Mouse (Mus musculus): ENCODE data around the gene Ssrp1. TPM values are rescaled to one million over a fixed set of nuclear protein-coding genes. Genes with fewer than 3 reads are reported as not detected.

Ssrp1 gene
- polyA plus RNA-seq, 1 experiment from 2014 or later: 148 TPM

DNA sequence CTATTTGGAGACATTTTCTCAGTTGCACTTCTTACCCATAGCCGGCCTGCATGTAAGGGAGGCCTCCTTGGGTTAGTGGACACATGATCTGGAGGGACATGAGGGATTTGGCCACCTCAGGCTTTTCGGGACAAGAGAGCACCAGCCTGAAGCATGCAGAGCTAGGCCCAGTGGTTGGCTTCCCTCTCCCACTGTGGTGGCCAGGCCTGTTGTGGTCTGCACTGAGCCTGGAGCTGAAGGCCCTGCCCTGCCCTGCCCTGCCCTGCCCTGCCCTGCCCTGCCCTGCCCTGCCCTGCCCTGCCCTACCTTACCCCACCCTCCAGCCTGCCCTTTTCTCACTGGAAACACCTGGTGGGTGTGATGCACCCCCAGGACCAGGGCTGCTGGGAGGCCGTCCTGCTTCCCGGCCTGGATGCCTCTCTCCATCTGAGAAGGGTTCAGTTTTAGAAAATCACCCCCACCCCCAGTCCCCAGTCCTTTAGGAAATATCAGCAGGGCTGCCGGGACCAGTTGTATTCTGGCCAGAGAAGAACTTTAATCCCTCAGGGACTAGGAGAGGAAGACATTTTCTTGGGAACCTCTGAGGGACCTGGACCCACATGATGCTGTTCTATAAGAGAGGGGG is 16.3 kb downstream of the Ssrp1 start:
- ATAC-seq (ENCODE audit: insufficient read depth): no peak
- H3K9ac ChIP-seq: no peak overlapping the region
- H3K4me1 ChIP-seq (replicated peaks): peaks cover 29% of the 10 kb centered on the region
- H3K27ac ChIP-seq (replicated peaks): no peak overlapping the region
- H3K27me3 ChIP-seq: peaks cover 40% of the 10 kb centered on the region
- no peak overlapping the region for H3K4me2 ChIP-seq
- peaks cover 8% of the 10 kb centered on the region; the same call in 1 of the 2 replicates for H3K36me3 ChIP-seq (replicated peaks)
- 74% methylated on average over 5 of the region's 5 CpGs for WGBS (ENCODE audit: insufficient replicate concordance)
- H3K9me3 ChIP-seq (replicated peaks): no peaks in the 10 kb centered on the region
- H3K4me3 ChIP-seq (replicated peaks): no peak overlapping the region

DNA sequence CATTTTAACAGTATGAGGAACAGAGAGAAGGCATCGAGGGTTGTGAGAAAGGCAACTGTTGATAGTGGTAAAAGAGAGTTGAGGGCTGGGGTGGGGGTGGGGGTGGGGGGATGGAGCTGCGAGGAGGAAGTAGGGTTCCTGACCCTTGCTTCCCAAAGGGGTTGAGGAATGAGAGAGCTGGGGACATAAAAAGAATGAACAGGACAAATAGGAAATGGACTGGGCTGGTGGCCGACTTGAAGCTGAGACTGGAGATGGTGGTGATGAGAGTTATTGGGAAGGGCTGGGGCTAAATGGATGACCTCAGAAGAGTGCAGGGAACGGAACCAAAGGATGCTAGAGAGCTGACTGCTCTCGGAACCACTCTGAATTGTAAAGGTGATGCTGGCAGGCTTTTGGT is 19.7 kb downstream of the Ssrp1 start:
- Histone ChIP-seq H3K4me1 (replicated peaks) (peaks cover 24% of the 10 kb centered on the region), H3K4me3 (replicated peaks) (no peak overlapping the region), H3K27ac (replicated peaks) (no peak overlapping the region), H3K27me3 (peaks cover 10% of the 10 kb centered on the region; the same call in 1 of the 2 replicates), H3K36me3 (replicated peaks) (peaks cover 20% of the 10 kb centered on the region; the same call in 1 of the 2 replicates), H3K4me2 (no peak overlapping the region), H3K9me3 (replicated peaks) (no peaks in the 10 kb centered on the region), H3K9ac (no peak overlapping the region)
- ATAC-seq (ENCODE audit: insufficient read depth): no peak
- 31% methylated on average over 5 of the region's 5 CpGs for WGBS (ENCODE audit: insufficient replicate concordance)

DNA sequence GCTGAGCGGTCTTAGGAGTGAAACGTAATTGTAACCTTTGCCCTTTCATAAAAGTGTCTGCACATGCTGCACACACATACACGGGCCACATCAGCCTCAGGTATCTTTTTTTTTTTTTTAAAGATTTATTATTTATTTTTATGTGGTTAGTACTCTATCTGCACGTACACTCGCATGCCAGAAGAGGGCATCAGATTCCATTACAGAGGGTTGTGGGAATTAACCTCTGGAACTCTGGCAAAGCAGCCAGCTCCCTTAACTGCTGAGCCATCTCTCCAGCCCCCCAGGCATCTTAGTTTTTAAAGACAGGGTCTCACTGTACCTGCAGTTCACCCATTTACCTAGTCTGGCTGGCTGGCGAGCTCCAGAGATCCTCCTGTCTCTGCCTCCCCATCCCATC is 22.6 kb downstream of the Ssrp1 start:
- H3K36me3 ChIP-seq (replicated peaks): peaks cover 19% of the 10 kb centered on the region; the same call in 1 of the 2 replicates
- no peak overlapping the region for H3K4me2 ChIP-seq

GRCm38 (mm10) chr2:85060591-85061060 is 23.6 kb downstream of the Ssrp1 start:
- H3K9me3 ChIP-seq (replicated peaks): no peaks in the 10 kb centered on the region
- WGBS (ENCODE audit: insufficient replicate concordance): 11% methylated on average over 11 of the region's 11 CpGs
- peaks cover 19% of the 10 kb centered on the region; the same call in 1 of the 2 replicates for H3K4me1 ChIP-seq (replicated peaks)
- peak overlapping the region; percentile 60 for H3K4me2 ChIP-seq
- peak overlapping the region; percentile 48; the same call in 1 of the 2 replicates for H3K27ac ChIP-seq (replicated peaks)
- H3K36me3 ChIP-seq (replicated peaks): peaks cover 19% of the 10 kb centered on the region; the same call in 1 of the 2 replicates
- H3K4me3 ChIP-seq (replicated peaks): peak overlapping the region; percentile 54
- peak overlapping the region; percentile 37; the same call in 1 of the 2 replicates for H3K9ac ChIP-seq
- H3K27me3 ChIP-seq: no peaks in the 10 kb centered on the region
- peak; percentile 75 for ATAC-seq (ENCODE audit: insufficient read depth)

More for the DNA sequence above, 22.6 kb downstream of the Ssrp1 start:
- Histone ChIP-seq H3K27me3 (no peaks in the 10 kb centered on the region), H3K4me1 (replicated peaks) (peaks cover 14% of the 10 kb centered on the region; the same call in 1 of the 2 replicates), H3K9me3 (replicated peaks) (no peaks in the 10 kb centered on the region), H3K27ac (replicated peaks) (no peak overlapping the region), H3K9ac (no peak overlapping the region), H3K4me3 (replicated peaks) (no peak overlapping the region)
- WGBS (ENCODE audit: insufficient replicate concordance): 73% methylated on average over 6 of the region's 6 CpGs
- ATAC-seq (ENCODE audit: insufficient read depth): no peak

GRCm38 (mm10) chr2:85061107-85061541 is 24.1 kb downstream of the Ssrp1 start:
- Histone ChIP-seq H3K4me3 (replicated peaks) (peak overlapping the region; percentile 54), H3K9me3 (replicated peaks) (no peaks in the 10 kb centered on the region), H3K9ac (peak overlapping the region; percentile 37; the same call in 1 of the 2 replicates), H3K4me2 (peak overlapping the region; percentile 60), H3K36me3 (replicated peaks) (peaks cover 19% of the 10 kb centered on the region; the same call in 1 of the 2 replicates), H3K4me1 (replicated peaks) (peaks cover 19% of the 10 kb centered on the region; the same call in 1 of the 2 replicates), H3K27ac (replicated peaks) (peak overlapping the region; percentile 48; the same call in 1 of the 2 replicates), H3K27me3 (no peaks in the 10 kb centered on the region)
- ATAC-seq (ENCODE audit: insufficient read depth): peak; percentile 33
- 40% methylated on average over 10 of the region's 10 CpGs for WGBS (ENCODE audit: insufficient replicate concordance)

GRCm38 (mm10) chr2:85065141-85065875 is 28.3 kb downstream of the Ssrp1 start:
- no peak overlapping the region for H3K4me2 ChIP-seq
- H3K4me1 ChIP-seq (replicated peaks): peaks cover 17% of the 10 kb centered on the region; the same call in 1 of the 2 replicates
- H3K27me3 ChIP-seq: no peaks in the 10 kb centered on the region
- 64% methylated on average over 12 of the region's 12 CpGs for WGBS (ENCODE audit: insufficient replicate concordance)
- no peak overlapping the region for H3K4me3 ChIP-seq (replicated peaks)
- no peak overlapping the region for H3K27ac ChIP-seq (replicated peaks)
- no peak for ATAC-seq (ENCODE audit: insufficient read depth)
- H3K9ac ChIP-seq: no peak overlapping the region
- no peaks in the 10 kb centered on the region for H3K9me3 ChIP-seq (replicated peaks)
- peaks cover 7% of the 10 kb centered on the region; the same call in 1 of the 2 replicates for H3K36me3 ChIP-seq (replicated peaks)

GRCm38 (mm10) chr2:85066937-85067336 is 29.9 kb downstream of the Ssrp1 start:
- no peaks in the 10 kb centered on the region for H3K9me3 ChIP-seq (replicated peaks)
- H3K4me3 ChIP-seq (replicated peaks): no peak overlapping the region
- H3K9ac ChIP-seq: no peak overlapping the region
- no peak overlapping the region for H3K27ac ChIP-seq (replicated peaks)
- H3K4me2 ChIP-seq: no peak overlapping the region
- H3K36me3 ChIP-seq (replicated peaks): peaks cover 7% of the 10 kb centered on the region; the same call in 1 of the 2 replicates
- H3K4me1 ChIP-seq (replicated peaks): 0 out of 2 replicates have a peak, but pooled peaks cover 8% of the 10 kb centered on the region
- H3K27me3 ChIP-seq: no peaks in the 10 kb centered on the region
- ATAC-seq (ENCODE audit: insufficient read depth): no peak
- WGBS (ENCODE audit: insufficient replicate concordance): 69% methylated on average over 5 of the region's 5 CpGs

DNA sequence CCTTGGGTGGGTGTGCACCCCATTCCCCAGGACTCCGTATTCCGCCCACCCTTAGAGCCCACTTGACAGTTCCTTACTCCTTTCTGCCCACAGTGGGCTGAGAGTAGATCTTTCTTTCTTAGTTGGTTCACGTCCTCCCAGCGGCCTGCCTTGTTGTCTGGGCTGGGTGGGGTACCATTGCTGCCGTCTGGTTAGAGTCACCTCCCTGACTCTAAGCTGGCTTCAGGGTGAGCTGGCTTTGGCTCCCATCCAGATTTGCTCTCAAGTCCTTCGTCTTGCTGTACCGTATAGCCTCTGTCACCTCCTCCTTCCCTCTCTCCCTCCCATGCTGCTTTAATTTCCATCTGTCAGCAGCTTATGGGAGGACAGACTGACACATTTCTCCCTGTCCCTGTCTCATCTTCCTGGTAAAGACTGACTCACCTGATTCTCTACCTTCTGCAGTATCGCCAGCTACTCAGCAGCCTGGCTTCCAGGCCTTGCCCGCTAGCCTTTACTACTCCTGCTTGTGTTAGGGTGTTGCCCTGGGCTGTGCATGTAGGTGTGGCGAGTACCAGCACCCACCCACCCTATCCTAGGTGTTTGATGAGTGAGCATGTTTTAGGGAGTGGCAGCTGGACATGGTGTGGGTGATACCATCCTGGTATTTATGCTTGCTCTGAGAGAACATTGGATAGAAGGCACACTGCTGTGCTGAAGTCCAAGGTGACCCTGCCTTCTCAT is 31.0 kb downstream of the Ssrp1 start:
- 65% methylated on average over 10 of the region's 10 CpGs for WGBS (ENCODE audit: insufficient replicate concordance)
- Histone ChIP-seq H3K4me2 (no peak overlapping the region), H3K36me3 (replicated peaks) (no peaks in the 10 kb centered on the region; the same call in 1 of the 2 replicates), H3K27me3 (no peaks in the 10 kb centered on the region), H3K9ac (no peak overlapping the region), H3K9me3 (replicated peaks) (no peaks in the 10 kb centered on the region), H3K4me3 (replicated peaks) (no peak overlapping the region), H3K27ac (replicated peaks) (no peak overlapping the region), H3K4me1 (replicated peaks) (0 out of 2 replicates have a peak, but pooled peaks cover 8% of the 10 kb centered on the region)
- ATAC-seq (ENCODE audit: insufficient read depth): no peak

DNA sequence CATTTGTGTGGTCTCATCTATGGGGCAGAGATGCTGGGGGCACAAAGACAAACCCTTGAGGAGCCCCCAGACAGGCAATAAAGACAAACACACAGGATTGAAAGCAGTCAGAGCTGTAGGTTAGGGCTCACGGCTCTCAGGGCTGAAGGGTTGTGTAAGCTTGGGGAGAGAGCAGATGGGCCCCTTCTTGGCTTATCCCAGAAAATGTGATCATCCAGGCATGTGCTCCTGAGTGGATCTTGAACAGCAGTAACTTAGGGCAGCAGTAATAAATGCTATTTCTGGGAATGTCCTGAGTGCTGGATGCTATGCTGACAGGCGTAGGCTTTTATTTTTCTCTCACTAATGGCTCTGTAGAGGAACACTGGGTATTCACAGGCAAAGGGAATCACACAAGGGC is 31.6 kb downstream of the Ssrp1 start:
- H3K9me3 ChIP-seq (replicated peaks): no peaks in the 10 kb centered on the region
- H3K4me1 ChIP-seq (replicated peaks): 0 out of 2 replicates have a peak, but pooled peaks cover 8% of the 10 kb centered on the region
- no peaks in the 10 kb centered on the region for H3K27me3 ChIP-seq
- no peaks in the 10 kb centered on the region; the same call in 1 of the 2 replicates for H3K36me3 ChIP-seq (replicated peaks)
- no peak overlapping the region for H3K4me2 ChIP-seq
- no peak overlapping the region for H3K9ac ChIP-seq
- ATAC-seq (ENCODE audit: insufficient read depth): no peak
- WGBS (ENCODE audit: insufficient replicate concordance): 65% methylated on average over 2 of the region's 2 CpGs
- H3K27ac ChIP-seq (replicated peaks): no peak overlapping the region
- H3K4me3 ChIP-seq (replicated peaks): no peak overlapping the region

- Histone ChIP-seq H3K27ac (replicated peaks) (no peak overlapping the region), H3K4me1 (replicated peaks) (0 out of 2 replicates have a peak, but pooled peaks cover 8% of the 10 kb centered on the region), H3K4me3 (replicated peaks) (no peak overlapping the region), H3K27me3 (no peaks in the 10 kb centered on the region), H3K9me3 (replicated peaks) (no peaks in the 10 kb centered on the region), H3K4me2 (no peak overlapping the region), H3K36me3 (replicated peaks) (no peaks in the 10 kb centered on the region; the same call in 1 of the 2 replicates), H3K9ac (no peak overlapping the region)
- 68% methylated on average over 15 of the region's 15 CpGs for WGBS (ENCODE audit: insufficient replicate concordance)
- ATAC-seq (ENCODE audit: insufficient read depth): no peak
These were observed 33.1 kb downstream of the Ssrp1 start for GRCm38 (mm10) chr2:85070086-85070485.
